Mouse (Mus musculus) brown adipose tissue, adult 24 weeks (tissue): ENCODE data around the gene Abl1. TPM values are rescaled to one million over a fixed set of nuclear protein-coding genes. Genes with fewer than 3 reads are reported as not detected.

ENCODE experiments used
- H3K27ac ChIP-seq: fragments of 200-500 bp; replicated peaks from 2 replicates; pipeline ENCODE4 v1.5.1; 2012; ENCODE audit warnings: low read depth, mild to moderate bottlenecking, low read length
- H3K4me1 ChIP-seq: fragments of 200-500 bp; 2 replicates; pipeline ENCODE4 v1.6.1; 2012; ENCODE audit warnings: low read length, mixed read lengths; ENCODE audit not compliant: control insufficient read depth, insufficient read depth, insufficient read length
- H3K4me3 ChIP-seq: fragments of 200-500 bp; 2 replicates; pipeline ENCODE4 v1.5.1; 2012; ENCODE audit warnings: low read depth, mild to moderate bottlenecking, low read length, moderate library complexity; ENCODE audit not compliant: insufficient read depth
- polyA plus RNA-seq: library from polyadenylated mRNA; stranded (reverse); fragments of >200 nt; gene quantifications from 2 replicates; pipeline ENCODE4 v1.2.4, GENCODE M21; 2012; ENCODE audit not compliant: missing spikeins, insufficient read depth, insufficient read length

Abl1 gene
- polyA plus RNA-seq = 9.7 and 11.9 TPM in 2 replicates

GRCm38 (mm10) chr2:31688074-31688925 is at the start of gene Abl1:
TSS of gene Abl1 (plus strand) at chr2:31688376.
- Histone ChIP-seq H3K4me1 (peaks cover 14% of the 10 kb centered on the region; the same call in 1 of the 2 replicates), H3K4me3 (peak within 1 kb of the TSS; percentile 91), H3K27ac (peak within 1 kb of the TSS; percentile 94)

GRCm38 (mm10) chr2:31638581-31639465 is 49.4 kb upstream of the Abl1 start:
- H3K4me3 ChIP-seq = no peak overlapping the region
- no peak overlapping the region for H3K27ac ChIP-seq
- no peaks in the 10 kb centered on the region; the same call in 1 of the 2 replicates for H3K4me1 ChIP-seq

- Histone ChIP-seq H3K4me3 (no peak overlapping the region), H3K27ac (no peak overlapping the region), H3K4me1 (no peaks in the 10 kb centered on the region; the same call in 1 of the 2 replicates)
Measured at GRCm38 (mm10) chr2:31639466-31639760, 48.8 kb upstream of the Abl1 start.

GRCm38 (mm10) chr2:31639901-31640608 is 48.1 kb upstream of the Abl1 start, which contains the start of gene Prdm12:
TSS of gene Prdm12 (plus strand) at chr2:31640037.
- Histone ChIP-seq H3K27ac (no peak within 1 kb of the TSS), H3K4me1 (no peaks in the 10 kb centered on the region; the same call in 1 of the 2 replicates), H3K4me3 (peak within 1 kb of the TSS; percentile 33; the same call in 1 of the 2 replicates)

- Histone ChIP-seq H3K4me1 (no peaks in the 10 kb centered on the region; the same call in 1 of the 2 replicates), H3K27ac (no peak overlapping the region), H3K4me3 (peak overlapping the region; percentile 33)
Measured at GRCm38 (mm10) chr2:31640609-31641507, 47.3 kb upstream of the Abl1 start.

GRCm38 (mm10) chr2:31641508-31641830 is 46.7 kb upstream of the Abl1 start:
- Histone ChIP-seq H3K4me3 (no peak overlapping the region), H3K4me1 (no peaks in the 10 kb centered on the region; the same call in 1 of the 2 replicates), H3K27ac (no peak overlapping the region)

GRCm38 (mm10) chr2:31641929-31642328 is 46.2 kb upstream of the Abl1 start:
- no peak overlapping the region for H3K27ac ChIP-seq
- no peak overlapping the region for H3K4me3 ChIP-seq
- no peaks in the 10 kb centered on the region; the same call in 1 of the 2 replicates for H3K4me1 ChIP-seq

GRCm38 (mm10) chr2:31653971-31654853 is 34.0 kb upstream of the Abl1 start:
- H3K27ac ChIP-seq = no peak overlapping the region
- 0 out of 2 replicates have a peak, but pooled peaks cover 2% of the 10 kb centered on the region for H3K4me1 ChIP-seq
- peak overlapping the region; percentile 24 for H3K4me3 ChIP-seq

- H3K4me3 ChIP-seq = no peak overlapping the region
- H3K4me1 ChIP-seq = 0 out of 2 replicates have a peak, but pooled peaks cover 2% of the 10 kb centered on the region
- no peak overlapping the region for H3K27ac ChIP-seq
Measured at GRCm38 (mm10) chr2:31654854-31655559, 33.2 kb upstream of the Abl1 start.

GRCm38 (mm10) chr2:31656374-31656773 is 31.8 kb upstream of the Abl1 start:
- H3K4me1 ChIP-seq = 0 out of 2 replicates have a peak, but pooled peaks cover 2% of the 10 kb centered on the region
- H3K4me3 ChIP-seq = no peak overlapping the region
- H3K27ac ChIP-seq = no peak overlapping the region

GRCm38 (mm10) chr2:31662939-31663803 is 25.0 kb upstream of the Abl1 start:
- Histone ChIP-seq H3K27ac (no peak overlapping the region), H3K4me1 (no peaks in the 10 kb centered on the region), H3K4me3 (no peak overlapping the region)

GRCm38 (mm10) chr2:31663804-31664180 is 24.4 kb upstream of the Abl1 start:
- H3K27ac ChIP-seq = no peak overlapping the region
- no peaks in the 10 kb centered on the region for H3K4me1 ChIP-seq
- no peak overlapping the region for H3K4me3 ChIP-seq
